Mouse (Mus musculus): ENCODE measurements at regions not wholly inside any gene's neighbourhood (a gene's known extent, or its start where the extent isn't known, plus 50 kb on each side); places are given as distances from the start of the nearest gene placed in this dataset.

DNA sequence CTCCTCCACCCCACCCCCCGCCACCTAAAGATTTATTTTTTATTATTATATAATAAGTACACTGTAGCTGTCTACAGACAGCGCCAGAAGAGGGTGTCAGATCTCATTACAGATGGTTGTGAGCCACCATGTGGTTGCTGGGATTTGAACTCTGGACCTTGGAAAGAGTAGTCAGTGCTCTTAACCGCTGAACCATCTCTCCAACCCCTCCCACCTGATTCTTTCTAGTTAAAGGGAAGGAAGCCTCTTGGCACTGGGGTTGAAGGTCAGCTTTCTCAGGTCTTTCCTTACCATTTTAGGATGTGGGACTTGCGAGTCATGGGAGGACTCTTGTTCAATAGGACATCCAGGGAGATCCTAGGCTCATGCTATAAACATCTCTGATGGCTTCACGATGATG lies 54.7 kb downstream of the Hes1 start:
- DNase-seq, result no peak

DNA sequence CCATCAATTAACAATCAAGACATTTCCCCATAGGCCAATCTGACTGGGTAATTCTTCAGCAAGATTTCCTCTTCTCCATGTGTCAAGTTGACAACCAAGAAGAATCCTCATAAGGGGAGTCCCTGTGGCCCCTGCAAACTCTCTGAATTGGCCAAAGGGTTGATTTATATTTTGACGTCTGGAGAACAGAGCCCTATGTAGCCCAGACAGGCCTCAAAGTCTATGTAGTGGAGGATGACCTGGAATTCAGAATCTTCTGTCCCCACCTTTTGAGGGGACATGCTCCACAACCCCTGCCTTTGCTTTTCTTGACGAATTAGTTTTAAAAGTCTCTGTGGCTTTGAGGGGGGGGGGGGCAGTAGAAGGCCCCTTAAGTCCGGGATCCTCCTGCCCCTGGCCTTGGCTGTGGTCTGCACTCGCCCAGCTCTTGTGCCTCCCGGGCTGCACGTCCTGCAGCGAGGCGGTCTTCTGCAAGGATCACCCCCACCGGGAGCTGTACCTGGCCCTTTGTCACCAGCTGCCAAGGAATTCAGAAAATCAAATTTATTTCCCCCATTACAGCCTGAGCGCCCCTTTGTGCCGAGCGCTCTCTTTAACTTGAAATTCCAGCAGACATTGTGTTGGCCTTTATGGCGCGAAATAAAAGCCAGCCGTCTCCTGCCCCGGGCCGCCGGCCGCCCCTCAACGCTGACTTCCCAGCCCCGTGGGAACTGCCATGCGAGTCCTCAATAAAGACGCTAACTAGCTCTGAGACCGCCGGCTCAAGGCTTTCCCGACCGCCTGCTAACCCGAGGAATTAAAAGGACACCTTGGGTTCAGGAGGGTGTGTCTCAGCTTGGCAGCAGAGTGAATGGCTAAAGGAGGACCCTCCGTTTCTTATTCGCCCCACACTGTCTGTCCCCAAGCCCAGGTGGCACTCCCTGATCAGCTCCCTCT lies 56.4 kb downstream of the Hes1 start:
- no peak for DNase-seq

GRCm38 (mm10) chr16:30121596-30121995 lies 57.4 kb downstream of the Hes1 start:
- no peak for DNase-seq

- no peak for DNase-seq
Measured at GRCm38 (mm10) chr16:30122211-30123070, 58.3 kb downstream of the Hes1 start.

DNA sequence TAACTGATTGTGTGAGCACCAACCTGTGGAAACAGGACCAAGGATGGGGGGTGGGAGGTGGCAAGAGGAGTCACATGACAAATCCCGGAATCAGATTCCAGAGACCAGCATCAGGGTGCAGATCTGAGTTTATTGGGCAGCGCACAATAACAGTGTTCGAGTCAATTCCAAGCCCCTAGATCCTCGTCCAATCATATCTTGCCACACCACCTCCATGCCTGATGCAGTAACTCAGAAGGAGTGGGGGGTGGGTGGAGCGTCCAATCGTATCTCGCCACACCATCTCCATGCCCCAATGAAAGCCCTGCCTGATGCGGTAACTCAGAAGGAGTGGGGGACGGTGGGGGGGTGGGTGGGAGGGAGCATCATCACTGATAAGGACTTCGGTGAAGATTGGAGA lies 62.8 kb downstream of the Hes1 start:
- no peak for DNase-seq

DNA sequence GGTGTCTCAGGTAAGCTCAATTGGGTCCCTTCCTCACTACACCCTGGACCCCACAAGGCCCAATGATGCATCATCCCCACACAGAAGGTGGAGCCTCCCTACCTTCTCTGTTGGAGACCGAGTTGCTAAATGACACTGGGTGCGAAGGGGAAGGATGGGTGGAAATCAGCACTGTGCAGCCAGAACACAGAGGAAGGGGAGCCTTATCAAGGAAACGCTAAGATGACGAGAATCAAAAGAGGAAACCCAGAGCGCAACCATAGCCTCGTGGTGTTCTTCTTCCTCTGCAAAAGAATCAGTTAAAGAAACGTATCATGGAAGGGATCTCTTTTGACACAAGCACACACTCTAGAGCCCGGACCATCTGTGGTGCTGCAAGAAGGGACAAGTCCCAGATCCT lies 64.6 kb downstream of the Hes1 start:
- no peak for DNase-seq

DNA sequence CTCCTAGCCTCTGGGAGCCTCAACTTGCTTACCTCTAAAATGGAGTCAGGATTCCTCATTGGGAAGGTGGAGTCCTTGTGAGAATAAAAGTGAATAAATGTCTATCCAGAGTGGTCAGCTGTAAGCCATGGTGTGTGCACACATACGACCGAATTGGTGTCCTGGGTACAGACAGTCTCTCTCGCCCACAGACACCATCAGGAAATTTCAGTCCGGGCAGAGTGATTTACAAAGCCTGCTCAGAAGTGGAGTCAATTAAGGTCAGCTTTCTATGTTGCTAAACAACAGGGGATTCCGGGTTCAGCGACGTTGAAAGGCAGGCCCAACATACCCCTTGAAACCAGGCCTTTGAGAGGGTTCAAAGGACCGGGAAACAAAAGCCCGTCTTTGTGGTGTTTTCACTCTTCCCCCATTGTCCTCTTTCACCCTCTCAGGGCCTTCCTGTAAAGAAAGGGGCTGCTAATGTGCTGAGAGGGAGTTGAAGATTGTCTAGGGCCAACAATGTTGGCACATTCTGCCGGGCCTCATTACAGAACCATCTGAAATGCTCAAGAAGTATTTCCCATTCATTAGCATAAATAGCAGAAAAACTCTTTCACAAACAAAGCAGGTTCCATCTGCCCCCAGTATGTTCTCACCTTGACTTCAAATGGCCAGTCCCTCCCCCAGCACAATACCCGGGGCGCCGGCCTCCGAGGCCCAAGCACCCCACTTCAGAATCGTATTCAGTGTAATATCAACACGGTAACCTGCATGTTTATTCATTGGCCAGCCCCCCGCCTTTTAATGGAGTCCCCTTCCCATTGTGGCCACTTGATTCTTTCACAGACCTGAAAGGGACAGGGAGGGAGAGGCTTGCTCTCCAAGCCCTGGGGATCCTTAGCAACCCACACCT lies 65.3 kb downstream of the Hes1 start:
- no peak for DNase-seq

DNA sequence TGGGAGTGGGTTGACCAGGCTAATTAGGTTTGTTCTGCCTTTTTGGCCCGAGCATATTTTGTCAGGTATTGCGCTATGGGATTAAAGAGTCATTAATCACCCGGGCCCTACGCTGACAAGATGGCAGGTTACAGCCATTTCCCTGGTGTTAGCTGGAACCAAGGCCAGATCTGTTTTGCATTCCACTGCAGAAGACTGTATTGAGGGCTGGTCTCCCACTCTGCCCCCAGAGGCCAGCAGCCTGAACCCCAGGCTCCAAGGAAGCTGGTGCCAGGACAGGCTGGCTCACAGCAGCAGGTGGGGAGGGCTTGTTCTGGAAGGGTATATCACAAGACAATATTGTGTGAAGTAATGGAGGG lies 65.9 kb downstream of the Hes1 start:
- no peak for DNase-seq

GRCm38 (mm10) chr16:30132086-30132485 lies 67.9 kb downstream of the Hes1 start:
- DNase-seq, result no peak

- no peak for DNase-seq
Measured at GRCm38 (mm10) chr16:30134642-30135165, 70.5 kb downstream of the Hes1 start.

GRCm38 (mm10) chr16:30136849-30137248 lies 72.7 kb downstream of the Hes1 start:
- no peak for DNase-seq

- no peak for DNase-seq
Measured at GRCm38 (mm10) chr16:30137812-30138211, 73.6 kb downstream of the Hes1 start.

DNA sequence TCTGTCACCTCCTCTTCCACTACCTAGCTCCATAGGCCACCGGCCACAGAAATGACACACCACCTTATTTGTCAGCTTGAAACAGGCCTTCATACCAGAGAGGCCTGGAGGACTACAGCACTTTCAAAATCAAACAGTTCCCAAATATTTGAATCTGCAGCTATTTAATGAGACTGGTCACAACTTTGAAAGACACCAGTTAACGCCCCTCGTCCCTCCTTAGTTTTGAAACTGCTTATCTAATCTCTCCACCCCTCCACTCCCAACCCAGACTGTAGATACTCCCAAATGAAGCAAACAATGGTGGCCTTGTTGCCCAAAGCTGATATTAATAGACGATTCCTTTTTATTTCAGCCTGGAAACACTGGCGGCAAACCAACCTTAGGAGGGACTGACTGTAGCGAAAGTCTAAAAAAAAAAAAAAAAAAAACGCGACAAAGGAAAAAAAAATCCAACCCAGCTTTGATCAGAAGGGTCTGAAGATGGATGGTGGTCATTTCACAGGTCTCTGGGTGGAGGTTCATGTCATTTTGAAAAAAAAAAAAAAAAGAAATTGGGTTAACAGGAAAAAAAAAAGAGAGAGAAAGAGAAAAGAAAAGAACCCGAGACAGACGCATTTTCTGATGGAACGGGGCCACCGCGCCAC lies 80.8 kb downstream of the Hes1 start:
- DNase-seq, result no peak

DNA sequence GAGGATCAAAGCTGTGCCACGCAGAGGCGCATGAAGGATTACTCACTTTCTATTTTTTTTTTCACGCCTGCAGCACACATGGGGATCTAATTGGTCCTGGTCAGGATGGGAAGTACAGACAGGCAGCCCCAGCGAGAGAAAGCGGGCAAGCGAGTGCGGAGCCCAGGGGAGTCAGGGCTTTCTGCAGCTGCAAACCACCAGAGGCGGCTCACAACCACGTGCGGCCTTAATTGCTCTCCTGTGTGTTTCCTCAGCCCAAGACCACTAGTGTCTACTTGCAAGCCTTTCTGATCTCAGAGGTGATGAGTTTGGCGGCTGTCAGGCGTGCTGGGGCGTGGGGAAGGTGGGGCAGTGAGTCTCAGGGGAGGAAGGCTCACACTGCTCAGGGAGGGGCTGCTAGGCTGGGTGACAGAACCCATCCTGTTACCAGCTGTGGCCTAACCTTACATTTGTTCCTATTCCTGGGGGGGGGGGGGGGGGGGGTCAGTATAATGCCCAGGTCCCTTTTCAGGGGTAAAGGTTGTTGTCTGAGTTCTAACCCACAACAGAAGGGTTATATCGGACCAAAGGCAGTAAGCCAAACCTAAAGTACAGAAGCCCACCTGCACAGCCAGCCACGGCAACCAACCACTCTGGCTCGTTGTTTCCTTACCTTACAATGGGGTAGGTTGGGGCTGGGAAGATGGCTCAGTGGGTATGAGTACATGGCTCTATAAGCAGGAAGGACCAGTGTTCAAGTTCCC lies 81.5 kb downstream of the Hes1 start:
- peak; percentile 15 to 19 for DNase-seq

DNA sequence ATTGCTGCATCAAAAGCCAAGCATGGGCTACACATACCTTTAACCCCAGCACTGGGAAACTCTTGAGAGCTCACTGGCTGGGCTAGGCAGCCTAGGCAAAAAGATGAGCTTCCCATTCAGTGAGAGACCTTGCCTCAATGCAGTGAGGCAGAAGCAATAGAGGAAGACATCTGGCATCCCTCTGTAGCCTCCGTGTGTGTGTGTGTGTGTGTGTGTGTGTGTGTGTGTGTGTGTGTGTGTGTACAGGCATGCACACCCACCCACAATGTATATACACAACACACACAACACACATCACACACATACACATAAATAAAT lies 82.0 kb downstream of the Hes1 start:
- DNase-seq, result no peak

DNA sequence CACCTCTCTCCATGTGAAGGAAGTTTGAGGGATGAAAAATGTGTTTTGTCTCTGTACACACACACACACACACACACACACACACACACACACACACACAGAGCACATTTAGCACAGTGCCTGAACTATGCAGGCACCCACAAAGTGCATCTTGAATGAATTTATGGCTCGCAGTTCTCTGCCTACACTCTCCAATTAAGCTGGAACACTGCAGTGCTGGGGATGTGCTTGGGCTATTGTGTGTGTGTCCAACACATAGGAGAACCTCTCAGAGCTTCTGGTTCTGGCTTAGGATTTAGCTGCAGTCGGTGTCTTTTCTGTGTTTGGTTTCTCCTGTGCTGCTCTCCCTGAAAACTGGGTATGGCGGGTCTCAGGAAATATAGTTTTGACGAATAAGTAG lies 83.1 kb downstream of the Hes1 start:
- no peak for DNase-seq

DNA sequence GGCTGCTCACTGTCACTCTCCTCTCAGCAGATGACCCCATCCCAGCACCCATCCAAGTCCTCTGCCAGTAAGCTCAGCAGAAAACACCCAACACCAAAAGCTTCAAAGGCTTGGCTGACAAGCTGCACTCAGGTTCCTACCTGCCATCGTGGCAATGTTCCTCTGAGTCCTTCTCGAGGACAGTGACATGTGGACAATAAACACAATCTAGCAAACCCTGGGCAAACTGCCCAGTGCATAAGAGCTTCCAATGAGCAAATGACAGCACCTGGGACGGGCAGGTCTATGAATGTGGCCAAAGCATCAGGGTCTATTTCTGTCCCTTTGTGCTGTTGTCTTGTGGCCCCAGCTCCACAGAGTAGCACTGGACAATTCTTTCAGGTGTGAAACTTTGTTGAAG lies 86.9 kb downstream of the Hes1 start:
- no peak for DNase-seq

DNA sequence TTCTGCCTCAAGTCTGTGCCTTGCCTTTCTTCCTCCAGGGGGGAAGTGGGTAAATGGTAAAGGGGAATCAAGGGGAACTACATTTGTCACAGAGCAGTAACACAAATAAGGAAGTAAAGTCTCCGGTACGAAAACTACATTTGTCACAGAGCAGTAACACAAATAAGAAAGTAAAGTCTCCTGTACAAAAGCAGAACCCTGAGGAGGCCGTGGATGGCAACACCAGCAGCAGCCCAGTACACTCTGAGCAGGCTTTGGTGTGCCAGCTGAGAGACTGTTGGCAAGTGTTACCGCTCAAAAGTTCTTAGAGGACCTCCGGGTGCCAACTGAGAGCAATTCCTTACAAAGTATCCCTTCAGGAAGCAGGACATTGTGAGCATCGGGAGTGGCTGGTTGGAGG lies 90.9 kb downstream of the Hes1 start:
- no peak for DNase-seq

GRCm38 (mm10) chr16:30155486-30156246 lies 91.5 kb downstream of the Hes1 start:
- no peak for DNase-seq

GRCm38 (mm10) chr16:30158184-30158583 lies 94.0 kb downstream of the Hes1 start:
- DNase-seq, result no peak

Data from layer of hippocampus, postnatal 36 days (tissue).